Mouse (Mus musculus): ENCODE results near the gene Gm10392. TPM values are rescaled to one million over a fixed set of nuclear protein-coding genes. Genes with fewer than 3 reads are reported as not detected.

Gene Gm10392
- polyA plus RNA-seq, 1 experiment from 2014 or later, result not detected

GRCm38 (mm10) chr11:77501971-77502370 is 17.0 kb downstream of the Gm10392 start:
- H3K36me3 ChIP-seq (ENCODE audit: control insufficient read depth, insufficient read depth, low read length), result peaks cover 43% of the 10 kb centered on the region
- H3K9ac ChIP-seq (ENCODE audit: low read depth, low read length), result no peak overlapping the region
- WGBS, result 91% methylated on average over 4 of the region's 4 CpGs
- no peak overlapping the region for H3K4me2 ChIP-seq (ENCODE audit: low read length)
- peaks cover 11% of the 10 kb centered on the region for H3K4me1 ChIP-seq (ENCODE audit: control insufficient read depth, insufficient read depth, low read length)
- H3K27ac ChIP-seq (ENCODE audit: low read length), result no peak overlapping the region
- ATAC-seq, result no peak
- H3K4me3 ChIP-seq (ENCODE audit: low read depth, low read length), result no peak overlapping the region
- no peaks in the 10 kb centered on the region for H3K27me3 ChIP-seq (ENCODE audit: control insufficient read depth, insufficient read depth, low read depth, low read length)
- H3K9me3 ChIP-seq (replicated peaks; ENCODE audit: control insufficient read depth, low read length, poor library complexity, severe bottlenecking), result no peaks in the 10 kb centered on the region

GRCm38 (mm10) chr11:77501392-77501791 is 17.6 kb downstream of the Gm10392 start:
- H3K4me2 ChIP-seq (ENCODE audit: low read length), result no peak overlapping the region
- ATAC-seq, result no peak
- H3K27ac ChIP-seq (ENCODE audit: low read length), result no peak overlapping the region
- H3K36me3 ChIP-seq (ENCODE audit: control insufficient read depth, insufficient read depth, low read length), result peaks cover 39% of the 10 kb centered on the region
- no peak overlapping the region for H3K4me3 ChIP-seq (ENCODE audit: low read depth, low read length)
- H3K27me3 ChIP-seq (ENCODE audit: control insufficient read depth, insufficient read depth, low read depth, low read length), result no peaks in the 10 kb centered on the region
- 29% methylated on average over 5 of the region's 5 CpGs for WGBS
- no peaks in the 10 kb centered on the region for H3K9me3 ChIP-seq (replicated peaks; ENCODE audit: control insufficient read depth, low read length, poor library complexity, severe bottlenecking)
- peaks cover 11% of the 10 kb centered on the region for H3K4me1 ChIP-seq (ENCODE audit: control insufficient read depth, insufficient read depth, low read length)
- no peak overlapping the region for H3K9ac ChIP-seq (ENCODE audit: low read depth, low read length)

- ATAC-seq, result no peak
- Histone ChIP-seq H3K27me3 (ENCODE audit: control insufficient read depth, insufficient read depth, low read depth, low read length) (no peaks in the 10 kb centered on the region), H3K4me2 (ENCODE audit: low read length) (no peak overlapping the region), H3K9ac (ENCODE audit: low read depth, low read length) (no peak overlapping the region), H3K36me3 (ENCODE audit: control insufficient read depth, insufficient read depth, low read length) (peaks cover 33% of the 10 kb centered on the region), H3K9me3 (replicated peaks; ENCODE audit: control insufficient read depth, low read length, poor library complexity, severe bottlenecking) (no peaks in the 10 kb centered on the region), H3K27ac (ENCODE audit: low read length) (no peak overlapping the region), H3K4me3 (ENCODE audit: low read depth, low read length) (no peak overlapping the region), H3K4me1 (ENCODE audit: control insufficient read depth, insufficient read depth, low read length) (peaks cover 11% of the 10 kb centered on the region)
- 75% methylated on average over 17 of the region's 17 CpGs for WGBS
Measured at GRCm38 (mm10) chr11:77500361-77501325, 18.4 kb downstream of the Gm10392 start.

- Histone ChIP-seq H3K4me1 (ENCODE audit: control insufficient read depth, insufficient read depth, low read length) (peaks cover 23% of the 10 kb centered on the region), H3K36me3 (ENCODE audit: control insufficient read depth, insufficient read depth, low read length) (peaks cover 21% of the 10 kb centered on the region), H3K9me3 (replicated peaks; ENCODE audit: control insufficient read depth, low read length, poor library complexity, severe bottlenecking) (no peaks in the 10 kb centered on the region), H3K27ac (ENCODE audit: low read length) (no peak overlapping the region), H3K4me3 (ENCODE audit: low read depth, low read length) (no peak overlapping the region), H3K27me3 (ENCODE audit: control insufficient read depth, insufficient read depth, low read depth, low read length) (no peaks in the 10 kb centered on the region), H3K4me2 (ENCODE audit: low read length) (no peak overlapping the region), H3K9ac (ENCODE audit: low read depth, low read length) (no peak overlapping the region)
- ATAC-seq, result no peak
- WGBS, result 81% methylated on average over 7 of the region's 7 CpGs
Measured at GRCm38 (mm10) chr11:77499354-77499753, 19.6 kb downstream of the Gm10392 start.

GRCm38 (mm10) chr11:77498261-77499139 is 20.5 kb downstream of the Gm10392 start:
- Histone ChIP-seq H3K4me2 (ENCODE audit: low read length) (no peak overlapping the region), H3K27ac (ENCODE audit: low read length) (no peak overlapping the region), H3K36me3 (ENCODE audit: control insufficient read depth, insufficient read depth, low read length) (peaks cover 12% of the 10 kb centered on the region), H3K27me3 (ENCODE audit: control insufficient read depth, insufficient read depth, low read depth, low read length) (no peaks in the 10 kb centered on the region), H3K4me3 (ENCODE audit: low read depth, low read length) (no peak overlapping the region), H3K9ac (ENCODE audit: low read depth, low read length) (no peak overlapping the region), H3K9me3 (replicated peaks; ENCODE audit: control insufficient read depth, low read length, poor library complexity, severe bottlenecking) (no peaks in the 10 kb centered on the region), H3K4me1 (ENCODE audit: control insufficient read depth, insufficient read depth, low read length) (peaks cover 25% of the 10 kb centered on the region)
- WGBS, result 65% methylated on average over 12 of the region's 12 CpGs
- ATAC-seq, result no peak

- H3K9me3 ChIP-seq (replicated peaks; ENCODE audit: control insufficient read depth, low read length, poor library complexity, severe bottlenecking), result no peaks in the 10 kb centered on the region
- H3K9ac ChIP-seq (ENCODE audit: low read depth, low read length), result no peak overlapping the region
- ATAC-seq, result no peak
- 20% methylated on average over 4 of the region's 4 CpGs for WGBS
- peaks cover 8% of the 10 kb centered on the region; the same call in 1 of the 2 replicates for H3K36me3 ChIP-seq (ENCODE audit: control insufficient read depth, insufficient read depth, low read length)
- H3K4me1 ChIP-seq (ENCODE audit: control insufficient read depth, insufficient read depth, low read length), result peaks cover 25% of the 10 kb centered on the region
- no peak overlapping the region for H3K4me3 ChIP-seq (ENCODE audit: low read depth, low read length)
- no peak overlapping the region for H3K4me2 ChIP-seq (ENCODE audit: low read length)
- no peaks in the 10 kb centered on the region for H3K27me3 ChIP-seq (ENCODE audit: control insufficient read depth, insufficient read depth, low read depth, low read length)
- peak overlapping the region; percentile 53 for H3K27ac ChIP-seq (ENCODE audit: low read length)
Measured at GRCm38 (mm10) chr11:77497851-77498250, 21.1 kb downstream of the Gm10392 start.

GRCm38 (mm10) chr11:77497341-77497756 is 21.6 kb downstream of the Gm10392 start:
- WGBS, result 30% methylated on average over 6 of the region's 6 CpGs
- Histone ChIP-seq H3K4me1 (ENCODE audit: control insufficient read depth, insufficient read depth, low read length) (peaks cover 29% of the 10 kb centered on the region), H3K27ac (ENCODE audit: low read length) (peak overlapping the region; percentile 53), H3K36me3 (ENCODE audit: control insufficient read depth, insufficient read depth, low read length) (0 out of 2 replicates have a peak, but pooled peaks cover 7% of the 10 kb centered on the region), H3K4me3 (ENCODE audit: low read depth, low read length) (no peak overlapping the region), H3K4me2 (ENCODE audit: low read length) (no peak overlapping the region), H3K27me3 (ENCODE audit: control insufficient read depth, insufficient read depth, low read depth, low read length) (no peaks in the 10 kb centered on the region), H3K9ac (ENCODE audit: low read depth, low read length) (no peak overlapping the region), H3K9me3 (replicated peaks; ENCODE audit: control insufficient read depth, low read length, poor library complexity, severe bottlenecking) (no peaks in the 10 kb centered on the region)
- ATAC-seq, result no peak

GRCm38 (mm10) chr11:77495507-77495906 is 23.5 kb downstream of the Gm10392 start:
- H3K36me3 ChIP-seq (ENCODE audit: control insufficient read depth, insufficient read depth, low read length), result 0 out of 2 replicates have a peak, but pooled peaks cover 4% of the 10 kb centered on the region
- no peak overlapping the region for H3K9ac ChIP-seq (ENCODE audit: low read depth, low read length)
- H3K4me3 ChIP-seq (ENCODE audit: low read depth, low read length), result no peak overlapping the region
- ATAC-seq, result no peak
- H3K4me1 ChIP-seq (ENCODE audit: control insufficient read depth, insufficient read depth, low read length), result peaks cover 41% of the 10 kb centered on the region
- no peak overlapping the region; the same call in 1 of the 2 replicates for H3K4me2 ChIP-seq (ENCODE audit: low read length)
- no peaks in the 10 kb centered on the region for H3K27me3 ChIP-seq (ENCODE audit: control insufficient read depth, insufficient read depth, low read depth, low read length)
- no peaks in the 10 kb centered on the region for H3K9me3 ChIP-seq (replicated peaks; ENCODE audit: control insufficient read depth, low read length, poor library complexity, severe bottlenecking)
- H3K27ac ChIP-seq (ENCODE audit: low read length), result no peak overlapping the region
